Mouse (Mus musculus) midbrain, embryonic 15.5 days (tissue): ENCODE measurements around the gene Ntrk2. TPM values are rescaled to one million over a fixed set of nuclear protein-coding genes. Genes with fewer than 3 reads are reported as not detected.

Experiments used
- ATAC-seq: fragments of 200-750 bp; cut with Nextera tagmentation; replicated peaks from 2 replicates; pipeline ENCODE4 v1.8.0; 2017; ENCODE audit warnings: moderate TSS enrichment
- H3K27ac ChIP-seq: fragments of 300-500 bp; sonication (generic); 2 replicates; pipeline ENCODE4 v1.5.1; 2015; ENCODE audit warnings: mild to moderate bottlenecking, inconsistent platforms
- H3K27me3 ChIP-seq: fragments of 300-500 bp; sonication (generic); replicated peaks from 2 replicates; pipeline ENCODE4 v1.6.1; 2015; ENCODE audit warnings: inconsistent platforms
- H3K36me3 ChIP-seq: fragments of 300-500 bp; sonication (generic); replicated peaks from 2 replicates; pipeline ENCODE4 v1.6.1; 2015; ENCODE audit warnings: inconsistent platforms
- H3K4me1 ChIP-seq: fragments of 300-500 bp; sonication (generic); 2 replicates; pipeline ENCODE4 v1.6.1; 2015; ENCODE audit warnings: inconsistent platforms
- H3K4me2 ChIP-seq: fragments of 300-500 bp; sonication (generic); 2 replicates; pipeline ENCODE4 v1.6.1; 2015; ENCODE audit warnings: inconsistent platforms, mild to moderate bottlenecking, moderate library complexity
- H3K4me3 ChIP-seq: fragments of 300-500 bp; sonication (generic); 2 replicates; pipeline ENCODE4 v1.5.1; 2015; ENCODE audit warnings: mild to moderate bottlenecking, inconsistent platforms
- H3K9ac ChIP-seq: fragments of 300-500 bp; sonication (generic); 2 replicates; pipeline ENCODE4 v1.6.1; 2015; ENCODE audit warnings: mild to moderate bottlenecking, inconsistent platforms
- H3K9me3 ChIP-seq: fragments of 300-500 bp; sonication (generic); 2 replicates; pipeline ENCODE4 v1.6.1; 2016; ENCODE audit warnings: inconsistent platforms
- WGBS: fragments of 180-500 bp; shearing (Covaris S2); methylation state at CpG from one replicate; pipeline ENCODE4 v1.1.7; 2015; ENCODE audit warnings: mixed read lengths; 5-methylcytosine and 5-hydroxymethylcytosine counted together
- polyA plus RNA-seq: library from polyadenylated mRNA; unstranded; fragments of >200 nt; fragmentation: Nextera tagmentation; extraction: Ambion mirVana; gene quantifications from 2 replicates; pipeline ENCODE4 v1.2.1, GENCODE M21; 2015

Ntrk2 gene
- polyA plus RNA-seq, 1 experiment from 2014 or later, result 121 TPM

DNA sequence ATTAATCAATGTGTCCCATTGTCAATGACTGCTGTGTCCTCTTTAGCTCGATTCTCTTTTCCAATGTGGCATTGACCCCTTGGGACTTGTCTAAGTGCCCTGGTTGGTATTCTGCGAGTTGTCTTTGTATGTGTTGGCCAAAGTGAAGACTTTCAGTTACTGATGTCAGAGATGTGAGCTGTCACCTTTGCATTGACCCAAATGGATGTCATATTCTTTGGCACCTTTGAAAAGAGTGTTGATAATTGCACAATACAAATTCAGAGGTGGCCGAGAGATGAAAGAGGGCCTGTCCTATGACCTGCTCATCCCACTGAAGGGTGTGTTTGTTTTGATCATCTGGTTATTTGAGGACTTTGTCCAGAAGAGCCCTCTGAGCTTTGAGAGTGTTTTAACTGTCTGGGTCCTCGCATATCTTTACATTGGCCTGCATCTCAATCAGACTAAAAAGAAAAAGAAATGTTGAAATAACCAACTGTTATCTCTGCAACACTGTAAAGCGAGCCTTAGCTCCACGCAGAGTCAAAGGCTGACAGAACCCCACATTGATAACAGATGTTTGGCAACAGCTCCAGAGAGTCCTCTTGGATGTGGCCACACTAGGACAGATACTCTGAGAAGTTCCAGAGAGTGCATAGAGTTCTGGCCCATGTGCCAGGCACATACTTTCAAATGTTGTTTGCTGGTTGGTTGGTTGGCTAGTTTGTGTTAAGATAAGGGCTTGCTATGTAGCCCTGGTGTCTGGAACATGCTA, 107.9 kb downstream of the Ntrk2 start:
- no peak for ATAC-seq
- no peak overlapping the region for H3K27ac ChIP-seq
- H3K9ac ChIP-seq, result no peak overlapping the region
- H3K36me3 ChIP-seq, result no peaks in the 10 kb centered on the region
- H3K27me3 ChIP-seq, result no peaks in the 10 kb centered on the region
- WGBS, result 87% methylated on average over 6 of the region's 6 CpGs
- no peaks in the 10 kb centered on the region for H3K9me3 ChIP-seq
- H3K4me2 ChIP-seq, result no peak overlapping the region
- H3K4me1 ChIP-seq, result no peaks in the 10 kb centered on the region
- H3K4me3 ChIP-seq, result no peak overlapping the region

DNA sequence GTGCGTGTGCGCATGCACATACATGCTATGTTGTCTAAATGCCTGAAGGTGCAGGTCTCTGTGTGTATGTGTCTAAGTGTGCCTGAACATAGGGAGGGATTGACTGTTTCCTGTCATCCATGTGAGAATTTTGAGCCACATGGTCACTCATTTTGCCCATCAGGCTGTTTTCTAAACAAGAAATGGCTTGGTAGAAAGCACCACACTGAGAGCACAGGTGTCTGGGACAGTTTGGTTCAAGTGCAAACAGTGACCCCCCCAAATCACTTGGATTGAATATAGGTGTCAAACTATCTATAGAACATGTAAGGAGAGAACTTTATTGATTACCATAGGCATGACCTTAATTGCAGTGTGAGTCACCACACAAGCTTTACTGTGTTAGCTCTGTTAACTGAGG, 110.0 kb downstream of the Ntrk2 start:
- H3K27ac ChIP-seq, result no peak overlapping the region
- no peak overlapping the region for H3K4me2 ChIP-seq
- no peaks in the 10 kb centered on the region for H3K36me3 ChIP-seq
- no peaks in the 10 kb centered on the region for H3K4me1 ChIP-seq
- no peaks in the 10 kb centered on the region for H3K27me3 ChIP-seq
- H3K4me3 ChIP-seq, result no peak overlapping the region
- H3K9ac ChIP-seq, result no peak overlapping the region
- WGBS, result 97% methylated on average over 2 of the region's 2 CpGs
- no peak for ATAC-seq
- H3K9me3 ChIP-seq, result no peaks in the 10 kb centered on the region

DNA sequence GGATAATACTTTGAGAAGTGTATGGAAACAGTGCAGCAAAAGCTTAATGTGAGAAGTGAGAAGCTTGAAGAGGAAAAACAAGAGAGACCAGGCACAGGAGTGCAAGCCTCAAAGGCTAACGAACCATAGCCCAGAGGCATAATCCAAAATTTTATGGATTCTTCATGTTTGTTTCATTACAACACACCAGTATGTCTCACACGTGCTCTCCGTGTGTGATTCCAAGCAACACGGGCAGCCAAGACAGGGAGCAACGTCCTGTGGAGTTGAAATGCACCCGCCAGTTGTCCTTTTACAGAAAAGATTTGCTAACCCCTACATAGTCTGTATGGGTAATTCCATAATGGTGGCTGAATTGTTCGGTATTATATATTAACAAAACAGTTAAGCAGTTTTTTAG, 113.9 kb downstream of the Ntrk2 start:
- WGBS, result 94% methylated on average over 7 of the region's 7 CpGs
- H3K9ac ChIP-seq, result no peak overlapping the region
- no peak for ATAC-seq
- no peak overlapping the region for H3K4me2 ChIP-seq
- H3K4me1 ChIP-seq, result no peaks in the 10 kb centered on the region
- H3K27me3 ChIP-seq, result no peaks in the 10 kb centered on the region
- no peaks in the 10 kb centered on the region for H3K9me3 ChIP-seq
- H3K4me3 ChIP-seq, result no peak overlapping the region
- no peaks in the 10 kb centered on the region for H3K36me3 ChIP-seq
- no peak overlapping the region for H3K27ac ChIP-seq

DNA sequence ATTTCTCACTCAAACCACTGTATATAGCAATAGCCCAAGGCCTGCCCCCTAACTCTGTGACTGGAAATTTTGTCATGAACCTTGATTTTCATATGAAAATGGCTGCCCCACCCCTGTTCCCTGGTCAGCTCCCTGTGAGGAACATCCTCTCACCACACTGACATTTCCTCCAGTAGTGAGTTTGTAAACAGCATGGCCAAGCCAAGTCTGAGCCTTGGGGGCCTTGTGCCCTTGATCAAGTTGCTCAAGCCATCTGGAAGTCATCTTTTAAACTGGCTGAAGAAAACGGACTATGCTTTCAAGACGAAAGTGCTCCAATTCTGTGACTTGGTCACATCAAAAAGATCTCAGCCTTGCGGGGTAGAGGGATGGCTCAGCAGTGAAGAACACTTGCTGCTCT, 114.9 kb downstream of the Ntrk2 start:
- no peak for ATAC-seq
- Histone ChIP-seq H3K9me3 (no peaks in the 10 kb centered on the region), H3K27me3 (no peaks in the 10 kb centered on the region), H3K27ac (no peak overlapping the region), H3K4me2 (no peak overlapping the region), H3K36me3 (no peaks in the 10 kb centered on the region), H3K4me1 (no peaks in the 10 kb centered on the region), H3K9ac (no peak overlapping the region), H3K4me3 (no peak overlapping the region)
- 92% methylated on average over 3 of the region's 3 CpGs for WGBS

DNA sequence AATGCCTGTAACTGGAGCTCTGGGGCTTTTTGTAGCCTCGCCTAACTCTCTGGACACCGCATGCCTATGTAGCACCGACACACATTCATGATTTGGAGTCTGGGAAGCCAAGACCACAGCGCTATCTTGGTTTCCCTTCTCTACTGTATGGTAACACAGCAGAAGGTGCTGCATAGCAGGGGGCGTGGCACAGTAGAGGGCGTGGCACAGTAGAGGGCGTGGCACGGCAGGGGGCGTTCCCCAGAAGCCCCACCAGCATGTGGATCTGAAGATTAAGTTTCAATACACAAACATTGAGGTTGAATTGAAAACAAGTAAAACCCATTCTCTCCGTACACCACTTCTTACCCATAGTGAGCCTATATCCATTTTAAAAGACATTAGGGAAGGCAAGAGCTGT, 115.3 kb downstream of the Ntrk2 start:
- Histone ChIP-seq H3K36me3 (no peaks in the 10 kb centered on the region), H3K27me3 (no peaks in the 10 kb centered on the region), H3K4me2 (no peak overlapping the region), H3K4me3 (no peak overlapping the region), H3K4me1 (no peaks in the 10 kb centered on the region), H3K9ac (no peak overlapping the region), H3K27ac (no peak overlapping the region), H3K9me3 (no peaks in the 10 kb centered on the region)
- WGBS, result 92% methylated on average over 10 of the region's 10 CpGs
- ATAC-seq, result no peak

DNA sequence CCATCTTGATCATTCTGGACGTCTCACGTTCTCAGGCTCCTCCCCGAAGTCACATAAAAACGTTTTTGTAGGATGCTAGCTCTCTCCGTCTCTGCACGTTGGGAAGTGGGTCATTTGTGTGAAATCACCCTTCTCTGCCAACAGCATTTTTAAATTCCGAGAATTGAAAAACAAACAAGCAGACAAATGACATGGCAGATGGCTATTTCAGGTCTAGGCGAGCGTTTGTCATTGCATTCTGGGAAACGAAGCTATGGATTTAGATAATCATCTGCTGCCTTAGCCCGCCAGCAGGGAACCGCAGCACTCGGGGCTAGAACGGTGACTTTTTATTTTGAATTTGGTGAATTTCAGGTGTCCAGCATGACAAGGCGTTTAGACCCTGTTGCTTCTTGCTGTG, 115.8 kb downstream of the Ntrk2 start:
- Histone ChIP-seq H3K9ac (no peak overlapping the region), H3K9me3 (no peaks in the 10 kb centered on the region), H3K27me3 (no peaks in the 10 kb centered on the region), H3K36me3 (no peaks in the 10 kb centered on the region), H3K4me3 (no peak overlapping the region), H3K27ac (no peak overlapping the region), H3K4me1 (no peaks in the 10 kb centered on the region), H3K4me2 (no peak overlapping the region)
- 82% methylated on average over 15 of the region's 15 CpGs for WGBS
- no peak for ATAC-seq

DNA sequence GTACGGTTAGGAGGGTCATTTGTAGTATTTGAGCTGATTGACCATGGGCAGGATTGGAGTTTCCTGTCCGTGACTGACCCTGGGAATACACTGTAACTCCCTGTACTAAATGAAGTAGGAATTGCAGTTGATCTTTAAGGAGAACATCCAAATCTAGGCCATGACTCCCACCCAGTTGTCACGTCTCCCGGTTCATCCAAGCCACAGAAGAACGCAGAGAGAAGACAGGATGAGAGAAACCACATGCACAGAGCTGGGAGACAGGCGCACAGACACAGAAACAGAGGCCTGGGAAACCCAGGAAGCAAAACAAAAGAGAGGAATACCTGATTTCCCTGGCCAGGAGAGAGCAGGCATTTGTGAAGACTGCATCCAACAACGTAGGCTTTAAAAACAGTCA, 117.1 kb downstream of the Ntrk2 start:
- no peak for ATAC-seq
- WGBS, result 87% methylated on average over 7 of the region's 7 CpGs
- Histone ChIP-seq H3K4me1 (no peaks in the 10 kb centered on the region), H3K36me3 (no peaks in the 10 kb centered on the region), H3K9ac (no peak overlapping the region), H3K4me3 (no peak overlapping the region), H3K27ac (no peak overlapping the region), H3K4me2 (no peak overlapping the region), H3K9me3 (no peaks in the 10 kb centered on the region), H3K27me3 (no peaks in the 10 kb centered on the region)

DNA sequence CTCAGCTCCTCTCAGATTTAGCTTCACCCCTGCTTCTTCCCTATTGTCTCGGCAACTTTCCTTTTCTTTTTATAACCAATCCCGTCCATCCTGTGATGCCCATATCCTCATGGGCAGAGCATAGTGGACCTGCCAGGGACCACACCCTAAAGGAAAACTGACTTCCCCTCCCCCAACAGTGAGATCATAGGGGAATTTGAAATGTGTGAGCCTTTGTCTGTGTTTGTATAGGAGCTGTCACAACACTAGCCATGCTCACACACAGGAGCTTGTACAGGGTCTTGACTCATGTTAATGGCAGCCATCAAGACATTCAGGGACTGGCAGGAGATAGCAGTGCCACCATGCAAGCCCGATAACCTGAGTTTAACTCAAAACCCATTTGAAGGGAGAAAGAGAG, 118.1 kb downstream of the Ntrk2 start:
- Histone ChIP-seq H3K36me3 (no peaks in the 10 kb centered on the region), H3K9me3 (no peaks in the 10 kb centered on the region), H3K4me3 (no peak overlapping the region), H3K4me1 (no peaks in the 10 kb centered on the region), H3K9ac (no peak overlapping the region), H3K27ac (no peak overlapping the region), H3K27me3 (no peaks in the 10 kb centered on the region), H3K4me2 (no peak overlapping the region)
- WGBS, result 76% methylated on average over 3 of the region's 3 CpGs
- no peak for ATAC-seq

DNA sequence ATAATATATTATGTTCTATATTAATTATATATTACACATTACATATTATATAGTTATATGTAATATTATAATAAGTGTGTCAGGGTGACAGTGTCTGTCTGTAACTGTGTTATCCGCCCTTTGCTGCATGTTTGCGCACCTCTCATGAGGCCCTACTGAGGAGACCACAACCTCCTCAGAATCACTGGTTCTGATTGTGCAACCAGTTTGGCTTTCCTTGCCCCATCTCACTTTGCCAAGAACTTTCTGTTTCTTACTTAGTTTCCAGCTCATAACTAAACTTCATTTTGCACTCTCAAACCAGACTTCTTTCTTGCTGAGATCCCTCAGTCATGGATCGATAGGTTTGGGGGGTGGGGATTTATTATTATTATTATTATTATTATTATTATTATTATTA, 120.8 kb downstream of the Ntrk2 start:
- H3K27ac ChIP-seq, result no peak overlapping the region
- H3K27me3 ChIP-seq, result no peaks in the 10 kb centered on the region
- H3K4me3 ChIP-seq, result no peak overlapping the region
- H3K4me2 ChIP-seq, result no peak overlapping the region
- H3K9me3 ChIP-seq, result no peaks in the 10 kb centered on the region
- over 99% methylated on average over 3 of the region's 3 CpGs for WGBS
- H3K36me3 ChIP-seq, result no peaks in the 10 kb centered on the region
- no peak overlapping the region for H3K9ac ChIP-seq
- no peak for ATAC-seq
- 0 out of 2 replicates have a peak, but pooled peaks cover 3% of the 10 kb centered on the region for H3K4me1 ChIP-seq

DNA sequence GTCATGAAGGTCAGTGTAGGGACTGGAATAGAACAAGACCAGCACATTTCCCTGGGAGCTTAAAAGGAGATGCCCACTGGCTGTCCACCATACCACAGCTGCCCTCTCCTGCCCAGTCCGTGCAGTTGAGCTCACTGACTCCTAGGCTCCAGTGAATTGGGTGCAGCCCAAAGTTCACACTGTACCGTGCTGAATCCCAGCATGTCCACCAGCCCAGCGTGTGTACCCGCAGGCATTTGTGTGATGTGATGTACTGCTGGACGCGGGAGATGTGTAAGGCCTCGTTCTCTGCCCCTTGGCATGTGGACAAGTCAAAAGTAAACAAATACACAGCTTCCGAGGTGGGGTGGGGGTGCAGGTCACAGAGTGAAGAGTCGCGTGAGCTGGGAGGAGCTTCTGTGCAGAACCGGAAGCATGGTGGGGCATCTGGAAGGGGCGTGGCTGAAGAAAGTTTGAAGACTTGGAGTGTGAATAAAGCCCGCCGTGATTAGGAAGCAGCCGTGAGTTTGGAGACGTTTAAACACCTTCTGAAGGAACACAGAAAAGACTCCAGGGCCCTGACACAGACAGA, 121.4 kb downstream of the Ntrk2 start:
- Histone ChIP-seq H3K9ac (no peak overlapping the region), H3K36me3 (no peaks in the 10 kb centered on the region), H3K4me3 (no peak overlapping the region), H3K27ac (0 out of 2 replicates have a peak overlapping the region, but pooled peaks have one; percentile 20), H3K27me3 (no peaks in the 10 kb centered on the region), H3K9me3 (no peaks in the 10 kb centered on the region), H3K4me2 (no peak overlapping the region), H3K4me1 (peaks cover 5% of the 10 kb centered on the region)
- 85% methylated on average over 16 of the region's 16 CpGs for WGBS
- ATAC-seq, result no peak

DNA sequence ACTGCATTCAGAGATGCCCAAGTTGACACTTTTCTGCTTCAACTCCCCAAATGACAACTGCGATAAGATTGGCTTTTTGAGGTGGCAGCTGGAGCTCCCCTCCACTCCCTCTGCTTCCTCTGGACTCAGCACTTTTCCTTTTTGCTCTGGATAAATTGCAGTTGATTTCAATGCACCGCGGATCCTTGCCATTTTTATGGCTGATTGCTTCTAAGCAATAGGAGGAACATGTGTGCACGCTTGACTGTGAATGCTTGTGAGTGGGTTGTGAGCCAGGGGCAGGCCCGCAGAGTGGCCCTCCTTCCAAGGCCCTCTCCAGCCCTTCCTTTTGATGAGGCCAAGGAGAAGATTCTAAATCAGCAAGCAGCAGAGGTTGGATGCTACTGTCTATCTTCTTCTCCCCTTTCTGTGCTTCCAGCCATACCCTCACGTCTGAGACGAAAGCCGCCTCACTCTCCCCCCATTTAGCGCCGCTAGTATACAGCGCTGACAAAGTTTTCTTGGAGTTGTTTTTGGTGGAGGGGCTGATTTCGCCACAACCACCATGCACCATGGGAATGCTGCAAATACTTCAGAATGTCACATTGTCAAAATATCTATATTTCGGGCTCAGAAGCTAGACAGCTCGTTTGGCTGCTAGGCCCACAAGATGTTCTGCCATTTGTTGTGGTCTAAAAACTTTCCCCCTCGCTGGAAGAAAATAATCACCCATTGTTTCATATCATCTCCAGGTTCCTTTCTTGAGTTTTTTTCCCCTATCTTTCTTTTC, 122.5 kb downstream of the Ntrk2 start:
- Histone ChIP-seq H3K4me1 (peaks cover 15% of the 10 kb centered on the region), H3K36me3 (no peaks in the 10 kb centered on the region), H3K4me3 (no peak overlapping the region), H3K27ac (peak overlapping the region; percentile 15; the same call in 1 of the 2 replicates), H3K9ac (no peak overlapping the region), H3K4me2 (no peak overlapping the region), H3K27me3 (no peaks in the 10 kb centered on the region), H3K9me3 (no peaks in the 10 kb centered on the region)
- WGBS, result 69% methylated on average over 15 of the region's 15 CpGs
- ATAC-seq, result no peak

DNA sequence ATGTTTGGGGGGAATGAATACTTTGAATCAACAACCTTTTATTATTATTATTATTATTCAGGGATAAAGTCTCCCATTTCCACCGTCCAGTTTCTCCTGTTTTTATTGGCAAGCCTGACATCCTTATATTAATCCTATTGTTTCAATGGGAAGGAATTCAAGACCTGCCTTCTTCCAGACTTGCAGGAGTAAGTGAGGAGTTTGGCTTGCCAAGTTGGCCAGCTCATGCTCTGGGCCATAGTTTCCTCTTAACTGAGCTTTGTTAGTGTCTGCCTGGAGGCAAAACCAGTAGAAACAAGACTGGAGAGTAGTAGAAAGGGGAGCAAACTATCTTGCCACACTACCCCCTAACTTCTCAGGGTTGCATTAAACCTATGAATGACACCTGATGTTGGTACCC, 123.8 kb downstream of the Ntrk2 start:
- Histone ChIP-seq H3K27ac (no peak overlapping the region), H3K36me3 (no peaks in the 10 kb centered on the region), H3K4me3 (no peak overlapping the region), H3K27me3 (no peaks in the 10 kb centered on the region), H3K9me3 (no peaks in the 10 kb centered on the region), H3K4me2 (no peak overlapping the region), H3K4me1 (peaks cover 23% of the 10 kb centered on the region), H3K9ac (no peak overlapping the region)
- no peak for ATAC-seq
- 56% methylated on average over 1 of the region's 1 CpGs for WGBS
